ENCODE assay signal across 16 mouse cellular contexts in the genomic region with DNA sequence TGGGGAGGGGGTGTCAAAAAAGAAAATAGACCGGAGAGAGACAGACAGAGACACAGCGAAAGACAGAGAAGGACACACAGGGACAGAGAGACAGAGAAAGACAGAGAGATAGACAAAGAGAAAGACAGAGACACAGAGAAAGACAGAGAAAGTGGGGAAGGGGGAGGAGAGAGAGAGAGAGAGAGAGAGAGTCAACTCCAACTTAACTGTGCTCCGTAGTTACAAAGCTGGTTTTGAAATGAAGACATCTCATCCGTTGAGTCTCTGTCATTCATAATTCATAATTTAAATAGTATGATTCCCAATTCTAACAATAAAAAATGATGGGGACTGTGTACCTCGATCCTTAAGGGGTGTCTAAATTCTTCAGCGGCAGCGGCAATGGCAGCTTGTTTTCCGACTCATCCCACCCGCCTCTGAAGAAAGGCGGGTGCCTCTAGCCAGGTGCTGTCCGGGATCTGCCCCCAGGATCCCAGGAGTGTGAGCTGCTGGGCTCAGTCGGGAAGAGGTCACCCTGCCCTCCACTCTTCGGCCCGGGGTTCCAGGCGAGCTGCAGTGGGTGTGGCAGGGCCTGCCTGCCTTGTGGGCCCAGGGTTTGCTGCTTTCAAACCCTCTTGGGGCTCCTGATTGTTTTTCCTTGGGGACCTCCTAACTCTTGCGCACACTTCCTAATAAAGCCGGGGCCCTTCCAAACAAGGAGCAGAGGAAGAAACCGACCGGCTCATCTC. TPM values are rescaled to one million over a fixed set of nuclear protein-coding genes. Genes with fewer than 3 reads are reported as not detected.
A peak's percentile ranks its signal among the peaks of the same experiment; 100 is the strongest.
DNase-seq lines count a peak whose midpoint lies in the region; ATAC-seq and TF ChIP-seq lines count a peak whose summit lies in the region.
"Had no signal": no experiment of that assay in that cellular context is flagged by ENCODE, and none has a peak within 500 bp of the region (broad histone marks: within the 10 kb centered on the region; RNA-seq: fewer than 3 reads in every experiment).

No protein-coding gene starts in this region.

- peak; percentile 93 for DNase-seq in midbrain, embryonic 11.5 days (ENCODE audit: low spot score, missing footprints)
- peak; percentile 36 for DNase-seq in hindbrain, embryonic 11.5 days (ENCODE audit: low spot score)
- no peak for DNase-seq in hindbrain, postnatal 0 days (ENCODE audit: low spot score)
- DNase-seq in right cerebral cortex, postnatal 36 days (ENCODE audit: low spot score in 2 of 2), result no peak
- DNase-seq: adrenal gland, postnatal 14 days; cerebellum, adult 8-10 months; gastrocnemius, postnatal 36 days; heart, postnatal 4 days; kidney, adult 2 months; liver, postnatal 0 days; thymus, adult 18-20 months had no signal

- H3K4me1 ChIP-seq in midbrain, embryonic 11.5 days (ENCODE audit: control insufficient read depth, insufficient read depth, low read length), result peaks cover 21% of the 10 kb centered on the region
- peaks cover 27% of the 10 kb centered on the region for H3K4me1 ChIP-seq in midbrain, embryonic 15.5 days
- peaks cover 11% of the 10 kb centered on the region for H3K4me1 ChIP-seq in hindbrain, embryonic 11.5 days (replicated peaks; ENCODE audit: control insufficient read depth, insufficient read depth, low read length)
- H3K4me1 ChIP-seq in hindbrain, postnatal 0 days (ENCODE audit: insufficient read depth, low read length), result no peaks in the 10 kb centered on the region
- H3K4me1 ChIP-seq in neural tube, embryonic 15.5 days, result peaks cover 24% of the 10 kb centered on the region

- H3K9me3 ChIP-seq in midbrain, embryonic 11.5 days (ENCODE audit: control insufficient read depth, low read length), result no peaks in the 10 kb centered on the region
- H3K9me3 ChIP-seq in midbrain, embryonic 15.5 days, result no peaks in the 10 kb centered on the region
- no peaks in the 10 kb centered on the region for H3K9me3 ChIP-seq in hindbrain, embryonic 11.5 days (ENCODE audit: control insufficient read depth, low read length)
- H3K9me3 ChIP-seq in hindbrain, postnatal 0 days (ENCODE audit: low read length), result no peaks in the 10 kb centered on the region
- no peaks in the 10 kb centered on the region for H3K9me3 ChIP-seq in neural tube, embryonic 15.5 days (replicated peaks)

- H3K9ac ChIP-seq in midbrain, embryonic 11.5 days (ENCODE audit: low read length), result no peak overlapping the region
- no peak overlapping the region for H3K9ac ChIP-seq in midbrain, embryonic 15.5 days
- H3K9ac ChIP-seq in hindbrain, embryonic 11.5 days (ENCODE audit: low read depth, low read length), result no peak overlapping the region
- H3K9ac ChIP-seq in hindbrain, postnatal 0 days (replicated peaks; ENCODE audit: low read length), result no peak overlapping the region
- H3K9ac ChIP-seq in neural tube, embryonic 15.5 days (replicated peaks), result no peak overlapping the region
- H3K9ac ChIP-seq: liver, postnatal 0 days had no signal

- WGBS in midbrain, embryonic 11.5 days, result under 1% methylated on average over 19 of the region's 19 CpGs
- 2% methylated on average over 19 of the region's 19 CpGs for WGBS in midbrain, embryonic 15.5 days
- WGBS in hindbrain, embryonic 11.5 days, result 1% methylated on average over 19 of the region's 19 CpGs
- WGBS in hindbrain, postnatal 0 days, result 3% methylated on average over 19 of the region's 19 CpGs
- WGBS in neural tube, embryonic 15.5 days, result 2% methylated on average over 19 of the region's 19 CpGs

- no peak for TF ChIP-seq CTCF in hindbrain, postnatal 0 days (IDR thresholded peaks at IDR 0.05; ENCODE audit: low read depth)

- H3K27me3 ChIP-seq in midbrain, embryonic 11.5 days (ENCODE audit: control insufficient read depth, insufficient read depth, low read length), result peaks cover 72% of the 10 kb centered on the region
- peaks cover 70% of the 10 kb centered on the region for H3K27me3 ChIP-seq in midbrain, embryonic 15.5 days (replicated peaks)
- H3K27me3 ChIP-seq in hindbrain, embryonic 11.5 days (ENCODE audit: control insufficient read depth, insufficient read depth, low read length), result peaks cover 68% of the 10 kb centered on the region
- peaks cover 77% of the 10 kb centered on the region for H3K27me3 ChIP-seq in hindbrain, postnatal 0 days (ENCODE audit: insufficient read depth, low read length)
- H3K27me3 ChIP-seq in neural tube, embryonic 15.5 days (replicated peaks), result peaks cover 83% of the 10 kb centered on the region

- H3K36me3 ChIP-seq in midbrain, embryonic 11.5 days (ENCODE audit: control insufficient read depth, insufficient read depth, low read length), result no peaks in the 10 kb centered on the region
- H3K36me3 ChIP-seq in midbrain, embryonic 15.5 days (replicated peaks), result no peaks in the 10 kb centered on the region
- H3K36me3 ChIP-seq in hindbrain, embryonic 11.5 days (ENCODE audit: control insufficient read depth, insufficient read depth, low read length), result no peaks in the 10 kb centered on the region
- no peaks in the 10 kb centered on the region for H3K36me3 ChIP-seq in hindbrain, postnatal 0 days (ENCODE audit: insufficient read depth, low read length)
- no peaks in the 10 kb centered on the region for H3K36me3 ChIP-seq in neural tube, embryonic 15.5 days

- ATAC-seq in midbrain, embryonic 11.5 days (ENCODE audit: low FRiP score), result no peak
- ATAC-seq in midbrain, embryonic 15.5 days (replicated peaks), result no peak
- no peak for ATAC-seq in hindbrain, embryonic 11.5 days (ENCODE audit: low FRiP score)
- no peak for ATAC-seq in hindbrain, postnatal 0 days
- ATAC-seq in neural tube, embryonic 15.5 days (ENCODE audit: low FRiP score), result no peak
- ATAC-seq in inflammation-experienced regulatory T-cells, adult 6 months, result no peak
- ATAC-seq: CD4-positive, CD25-positive, alpha-beta regulatory T cell, adult 4 months; liver, postnatal 0 days had no signal

- no peak overlapping the region for H3K27ac ChIP-seq in midbrain, embryonic 11.5 days (ENCODE audit: low read depth, low read length)
- H3K27ac ChIP-seq in midbrain, embryonic 15.5 days, result no peak overlapping the region
- no peak overlapping the region for H3K27ac ChIP-seq in hindbrain, embryonic 11.5 days (ENCODE audit: low read depth, low read length)
- H3K27ac ChIP-seq in hindbrain, postnatal 0 days, result no peak overlapping the region
- no peak overlapping the region for H3K27ac ChIP-seq in neural tube, embryonic 15.5 days (replicated peaks)

- no peak overlapping the region for H3K4me3 ChIP-seq in midbrain, embryonic 11.5 days (ENCODE audit: low read depth, low read length)
- no peak overlapping the region for H3K4me3 ChIP-seq in midbrain, embryonic 15.5 days
- H3K4me3 ChIP-seq in hindbrain, embryonic 11.5 days (ENCODE audit: low read depth, low read length), result peak overlapping the region; percentile 21; the same call in 1 of the 2 replicates
- H3K4me3 ChIP-seq in hindbrain, postnatal 0 days (ENCODE audit: low read length), result 0 out of 2 replicates have a peak overlapping the region, but pooled peaks have one; percentile 13
- H3K4me3 ChIP-seq in neural tube, embryonic 15.5 days (replicated peaks), result peak overlapping the region; percentile 8

- H3K4me2 ChIP-seq in midbrain, embryonic 11.5 days, result peak overlapping the region; percentile 15; the same call in 1 of the 2 replicates
- H3K4me2 ChIP-seq in midbrain, embryonic 15.5 days, result no peak overlapping the region
- no peak overlapping the region for H3K4me2 ChIP-seq in hindbrain, embryonic 11.5 days (replicated peaks; ENCODE audit: low read depth, low read length)
- H3K4me2 ChIP-seq in hindbrain, postnatal 0 days (ENCODE audit: low read depth, low read length), result no peak overlapping the region
- H3K4me2 ChIP-seq in neural tube, embryonic 15.5 days, result peak overlapping the region; percentile 32; the same call in 1 of the 2 replicates

RNA-seq across cellular contexts. Expression of gene Nkx6-1, which starts 2.6 kb away (rescaled TPM):
- 9.3 and 10.5 TPM in 2 replicates for polyA plus RNA-seq in midbrain, embryonic 11.5 days (2014; fragmentation: Nextera tagmentation; extraction: Ambion mirVana)
- polyA plus RNA-seq in midbrain, embryonic 15.5 days (2015; fragmentation: Nextera tagmentation; extraction: Ambion mirVana), result 2.1 and 2.5 TPM in 2 replicates
- polyA plus RNA-seq in hindbrain, embryonic 11.5 days (2014; fragmentation: Nextera tagmentation; extraction: Ambion mirVana), result 9.8 and 14.7 TPM in 2 replicates
- 2.4 and 2.6 TPM in 2 replicates for total RNA-seq in hindbrain, postnatal 0 days (2014; rRNA removed)
- 4.3 TPM in 2 replicates for polyA plus RNA-seq in hindbrain, postnatal 0 days (2015; fragmentation: Nextera tagmentation; extraction: Ambion mirVana)
- 5.3 and 6.7 TPM in 2 replicates for polyA plus RNA-seq in neural tube, embryonic 15.5 days (2015; fragmentation: Nextera tagmentation; extraction: Ambion mirVana)
- polyA plus RNA-seq in inflammation-experienced regulatory T-cells, adult 6 months (2017; shearing (Covaris generic)), result not detected
- total RNA-seq: adrenal gland, postnatal 14 days; gastrocnemius, postnatal 36 days; heart, postnatal 4 days had no signal
- polyA plus RNA-seq: CD4-positive, CD25-positive, alpha-beta regulatory T cell, adult 4 months; large intestine, adult 2 months; liver, postnatal 0 days had no signal

Comparison
In these comparisons a context has a peak if more than half of its experiments do, and no peak if none do; other contexts are left out.
1. DNase-seq: peak in midbrain, embryonic 11.5 days (single experiment) and hindbrain, embryonic 11.5 days (single experiment); none in hindbrain, postnatal 0 days (single experiment) and right cerebral cortex, postnatal 36 days (0 of 2).
2. H3K4me2 ChIP-seq: peak in midbrain, embryonic 11.5 days (single experiment) and neural tube, embryonic 15.5 days (single experiment); none in midbrain, embryonic 15.5 days (single experiment), hindbrain, embryonic 11.5 days (single experiment) and hindbrain, postnatal 0 days (single experiment).
3. H3K4me3 ChIP-seq: peak in hindbrain, embryonic 11.5 days (single experiment), hindbrain, postnatal 0 days (single experiment) and neural tube, embryonic 15.5 days (single experiment); none in midbrain, embryonic 11.5 days (single experiment) and midbrain, embryonic 15.5 days (single experiment).